Mouse (Mus musculus): ENCODE measurements around the gene H3f3a.

The H3f3a gene

GRCm38 (mm10) chr1:180782906-180783579 is 30.7 kb downstream of the H3f3a start:
- peak; percentile 54 for DNase-seq (ENCODE audit: low spot score)

- no peak for DNase-seq (ENCODE audit: low spot score)
Observed at GRCm38 (mm10) chr1:180781250-180781649, 32.5 kb downstream of the H3f3a start.

- no peak for DNase-seq (ENCODE audit: low spot score)
Observed at GRCm38 (mm10) chr1:180780291-180780690, 33.5 kb downstream of the H3f3a start.

GRCm38 (mm10) chr1:180778941-180779340 is 34.8 kb downstream of the H3f3a start:
- DNase-seq (ENCODE audit: low spot score): no peak

- no peak for DNase-seq (ENCODE audit: low spot score)
Observed at GRCm38 (mm10) chr1:180778403-180778754, 35.4 kb downstream of the H3f3a start.

GRCm38 (mm10) chr1:180777660-180778402 is 35.9 kb downstream of the H3f3a start:
- DNase-seq (ENCODE audit: low spot score): peak; percentile 94

GRCm38 (mm10) chr1:180777289-180777659 is 36.5 kb downstream of the H3f3a start:
- DNase-seq (ENCODE audit: low spot score): no peak

- peak; percentile 24 for DNase-seq (ENCODE audit: low spot score)
Observed at GRCm38 (mm10) chr1:180776494-180776893, 37.2 kb downstream of the H3f3a start.

GRCm38 (mm10) chr1:180775849-180776493 is 37.8 kb downstream of the H3f3a start:
- DNase-seq (ENCODE audit: low spot score): peak; percentile 34

GRCm38 (mm10) chr1:180775317-180775716 is 38.4 kb downstream of the H3f3a start:
- no peak for DNase-seq (ENCODE audit: low spot score)

- DNase-seq (ENCODE audit: low spot score): peak; percentile 40
Observed at GRCm38 (mm10) chr1:180774664-180775063, 39.1 kb downstream of the H3f3a start.

- no peak for DNase-seq (ENCODE audit: low spot score)
Observed at GRCm38 (mm10) chr1:180772291-180772690, 41.5 kb downstream of the H3f3a start.

GRCm38 (mm10) chr1:180771722-180772121 is 42.0 kb downstream of the H3f3a start:
- no peak for DNase-seq (ENCODE audit: low spot score)

- DNase-seq (ENCODE audit: low spot score): no peak
Observed at GRCm38 (mm10) chr1:180771306-180771705, 42.4 kb downstream of the H3f3a start.

- peak; percentile 92 for DNase-seq (ENCODE audit: low spot score)
Observed at GRCm38 (mm10) chr1:180768334-180769168, 45.2 kb downstream of the H3f3a start.

- DNase-seq (ENCODE audit: low spot score): peak; percentile 58
Observed at GRCm38 (mm10) chr1:180767541-180768333, 46.0 kb downstream of the H3f3a start.

GRCm38 (mm10) chr1:180766557-180766956 is 47.2 kb downstream of the H3f3a start:
- DNase-seq (ENCODE audit: low spot score): no peak

GRCm38 (mm10) chr1:180765393-180765792 is 48.4 kb downstream of the H3f3a start:
- DNase-seq (ENCODE audit: low spot score): no peak

GRCm38 (mm10) chr1:180763828-180764227 is 49.9 kb downstream of the H3f3a start:
- DNase-seq (ENCODE audit: low spot score): peak; percentile 87

- no peak for DNase-seq (ENCODE audit: low spot score)
Observed at GRCm38 (mm10) chr1:180763307-180763706, 50.4 kb downstream of the H3f3a start.

- no peak for DNase-seq (ENCODE audit: low spot score)
Observed at GRCm38 (mm10) chr1:180762679-180763078, 51.1 kb downstream of the H3f3a start.

All from MN1 (cell line).